Mouse (Mus musculus) embryo, embryonic 11.5 days (tissue): Measurements from ENCODE around the gene I830077J02Rik.
"Not testable (repeated sequence)": the region's sequence is repeated elsewhere in the genome, so short reads cannot be mapped to it uniquely, and the experiment has no call there.

Experiments
- DNase-seq: peaks from one replicate; pipeline ENCODE4 v3.0.0-alpha.2; 2012; ENCODE audit warnings: low read depth, low spot score

Gene I830077J02Rik

GRCm38 (mm10) chr3:105932240-105933071, at the start of gene I830077J02Rik:
TSS of gene I830077J02Rik (minus strand) at chr3:105932664.
- no peak for DNase-seq

- no peak for DNase-seq
Observed at GRCm38 (mm10) chr3:105974174-105974573, 41.7 kb upstream of the I830077J02Rik start.

GRCm38 (mm10) chr3:105973411-105973810, 40.9 kb upstream of the I830077J02Rik start, which contains the start of gene Ovgp1:
TSS of gene Ovgp1 (plus strand) at chr3:105973711.
- DNase-seq, result no peak

- DNase-seq, result no peak
Observed at GRCm38 (mm10) chr3:105971831-105972446, 39.5 kb upstream of the I830077J02Rik start.

- no peak for DNase-seq
Observed at GRCm38 (mm10) chr3:105960700-105961099, 28.2 kb upstream of the I830077J02Rik start.

GRCm38 (mm10) chr3:105959999-105960398, 27.5 kb upstream of the I830077J02Rik start, which contains the start of gene Atp5f1:
TSS of gene Atp5f1 (minus strand) at chr3:105960099.
- DNase-seq, result no peak

- no peak for DNase-seq
Observed at GRCm38 (mm10) chr3:105959585-105959984, 27.1 kb upstream of the I830077J02Rik start.

GRCm38 (mm10) chr3:105958974-105959580, 26.6 kb upstream of the I830077J02Rik start, which contains the start of gene Wdr77:
TSS of gene Wdr77 (plus strand) at chr3:105959369.
- peak; percentile 100 for DNase-seq

GRCm38 (mm10) chr3:105958204-105958603, 25.7 kb upstream of the I830077J02Rik start:
- DNase-seq, result no peak

- no peak for DNase-seq
Observed at GRCm38 (mm10) chr3:105957235-105957634, 24.8 kb upstream of the I830077J02Rik start.

GRCm38 (mm10) chr3:105951348-105951747, 18.9 kb upstream of the I830077J02Rik start:
- DNase-seq, result no peak

- DNase-seq, result no peak
Observed at GRCm38 (mm10) chr3:105936111-105936510, 3.6 kb upstream of the I830077J02Rik start.

GRCm38 (mm10) chr3:105935033-105935432, 2.6 kb upstream of the I830077J02Rik start:
- no peak for DNase-seq

- DNase-seq, result no peak
Observed at GRCm38 (mm10) chr3:105933926-105934325, 1.5 kb upstream of the I830077J02Rik start.

- no peak for DNase-seq
Observed at GRCm38 (mm10) chr3:105931095-105931494, 1.4 kb downstream of the I830077J02Rik start.

- no peak for DNase-seq
Observed at GRCm38 (mm10) chr3:105929821-105930220, 2.6 kb downstream of the I830077J02Rik start.

- no peak for DNase-seq
Observed at GRCm38 (mm10) chr3:105928781-105929180, 3.7 kb downstream of the I830077J02Rik start.

GRCm38 (mm10) chr3:105928195-105928569, 4.3 kb downstream of the I830077J02Rik start:
- DNase-seq, result no peak

GRCm38 (mm10) chr3:105927561-105928194, 4.8 kb downstream of the I830077J02Rik start:
- no peak for DNase-seq

GRCm38 (mm10) chr3:105924616-105925015, 7.8 kb downstream of the I830077J02Rik start:
- no peak for DNase-seq

GRCm38 (mm10) chr3:105921959-105922358, 10.5 kb downstream of the I830077J02Rik start:
- DNase-seq, result no peak

GRCm38 (mm10) chr3:105920743-105921142, 11.7 kb downstream of the I830077J02Rik start:
- DNase-seq, result not testable (repeated sequence)
